Mouse (Mus musculus): ENCODE measurements at regions not wholly inside any gene's neighbourhood (a gene's known extent, or its start where the extent isn't known, plus 50 kb on each side); places are given as distances from the start of the nearest gene placed in this dataset.

DNA sequence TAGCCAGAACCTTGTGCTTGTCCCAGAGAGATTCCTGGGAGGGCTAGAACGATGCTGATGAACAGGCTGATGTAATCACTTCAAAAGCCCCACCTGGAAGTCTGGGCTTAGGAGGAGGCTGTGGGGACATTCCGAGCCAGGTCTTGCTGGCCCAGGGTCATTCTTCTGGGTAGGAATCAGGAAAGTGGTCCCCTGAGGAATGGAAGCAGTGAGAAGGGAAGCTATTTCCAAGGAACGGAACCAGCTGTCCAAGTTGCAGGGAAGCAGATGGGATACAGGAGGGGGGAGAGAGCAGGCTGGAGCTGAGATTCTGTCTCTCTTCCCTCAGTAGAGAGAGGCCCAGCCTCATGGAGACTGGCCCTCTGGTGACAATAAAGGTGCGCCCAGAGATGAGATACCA is 243.9 kb downstream of the Tcf7l2 start:
- WGBS, result 46% methylated on average over 4 of the region's 4 CpGs
- H3K4me2 ChIP-seq (replicated peaks), result no peak overlapping the region
- ATAC-seq (ENCODE audit: insufficient number of reproducible peaks, low FRiP score, low TSS enrichment, low read depth), result peak; percentile 75; the same call in 1 of the 2 replicates
- no peaks in the 10 kb centered on the region for H3K36me3 ChIP-seq
- H3K27me3 ChIP-seq, result no peaks in the 10 kb centered on the region
- H3K9ac ChIP-seq, result no peak overlapping the region
- H3K27ac ChIP-seq (replicated peaks), result no peak overlapping the region
- no peak overlapping the region for H3K4me3 ChIP-seq (replicated peaks)
- H3K4me1 ChIP-seq, result peaks cover 2% of the 10 kb centered on the region; the same call in 1 of the 2 replicates
- no peaks in the 10 kb centered on the region for H3K9me3 ChIP-seq (replicated peaks)

DNA sequence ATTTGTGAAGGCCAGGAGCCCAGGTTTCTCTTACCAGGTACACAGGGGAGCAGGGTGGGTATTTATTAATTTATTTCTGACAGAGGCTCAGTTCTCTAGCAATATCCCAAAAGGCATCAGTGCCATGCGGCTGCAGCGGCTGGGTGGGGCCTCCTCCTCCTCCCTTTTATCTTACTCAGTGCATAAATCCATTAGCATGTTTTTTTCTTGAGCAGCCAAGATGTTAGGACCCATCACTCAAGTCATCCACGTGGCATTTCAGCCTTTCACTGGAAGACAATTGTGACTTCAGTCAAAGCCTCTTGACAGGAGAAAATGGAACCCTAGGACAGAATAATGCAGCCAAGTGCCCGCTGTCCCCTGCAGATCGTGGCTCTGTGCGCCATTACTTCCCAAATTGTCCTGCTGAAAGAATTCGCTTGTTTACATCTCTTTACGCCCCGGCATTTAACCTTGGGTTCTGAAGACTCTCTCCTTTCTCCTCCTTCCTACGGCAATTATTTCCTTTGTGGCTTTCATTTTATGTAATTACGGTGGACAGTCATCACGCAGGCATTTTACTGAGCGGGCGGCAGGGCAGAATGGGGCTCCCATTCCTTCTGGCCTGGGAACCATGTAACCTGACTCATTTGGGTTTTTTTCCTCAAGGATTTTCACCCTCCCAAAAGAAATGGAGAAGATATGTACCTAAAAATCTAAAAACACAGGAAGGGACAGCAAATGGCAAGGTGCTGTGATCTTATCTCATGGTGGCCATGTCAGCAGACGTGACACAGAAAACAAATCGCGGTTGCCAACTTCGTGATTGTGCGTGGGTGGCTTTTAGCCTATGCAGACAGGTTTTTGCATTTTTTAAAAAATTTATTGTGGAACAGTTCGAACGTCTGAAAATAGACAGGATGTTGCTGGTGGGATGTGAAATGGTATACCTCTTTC is 250.4 kb downstream of the Tcf7l2 start:
- no peaks in the 10 kb centered on the region for H3K36me3 ChIP-seq
- H3K9me3 ChIP-seq (replicated peaks), result no peaks in the 10 kb centered on the region
- no peak overlapping the region for H3K27ac ChIP-seq (replicated peaks)
- H3K4me1 ChIP-seq, result no peaks in the 10 kb centered on the region
- ATAC-seq (ENCODE audit: insufficient number of reproducible peaks, low FRiP score, low TSS enrichment, low read depth), result no peak
- H3K4me3 ChIP-seq (replicated peaks), result no peak overlapping the region
- WGBS, result 62% methylated on average over 21 of the region's 21 CpGs
- H3K27me3 ChIP-seq, result no peaks in the 10 kb centered on the region
- H3K4me2 ChIP-seq (replicated peaks), result no peak overlapping the region
- no peak overlapping the region for H3K9ac ChIP-seq

DNA sequence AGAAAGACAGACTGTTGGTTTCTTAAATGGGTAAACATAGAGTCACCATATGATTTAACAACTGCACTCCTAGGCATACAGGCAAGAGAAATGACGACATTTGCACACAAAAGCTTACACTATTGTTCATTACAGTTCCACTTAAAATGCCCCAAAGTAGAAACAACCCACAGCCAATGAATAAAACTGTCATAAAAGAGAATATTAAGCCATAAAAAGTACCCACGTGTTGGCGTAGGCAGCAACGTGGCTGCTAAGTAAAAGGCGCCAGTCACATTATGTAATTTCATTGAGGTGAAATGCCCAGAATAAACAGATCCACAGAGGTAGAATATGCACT is 251.1 kb downstream of the Tcf7l2 start:
- Histone ChIP-seq H3K4me3 (replicated peaks) (no peak overlapping the region), H3K27ac (replicated peaks) (no peak overlapping the region), H3K4me1 (no peaks in the 10 kb centered on the region), H3K9me3 (replicated peaks) (no peaks in the 10 kb centered on the region), H3K27me3 (no peaks in the 10 kb centered on the region), H3K4me2 (replicated peaks) (no peak overlapping the region), H3K9ac (no peak overlapping the region), H3K36me3 (no peaks in the 10 kb centered on the region)
- ATAC-seq (ENCODE audit: insufficient number of reproducible peaks, low FRiP score, low TSS enrichment, low read depth), result no peak
- WGBS, result 72% methylated on average over 5 of the region's 5 CpGs

DNA sequence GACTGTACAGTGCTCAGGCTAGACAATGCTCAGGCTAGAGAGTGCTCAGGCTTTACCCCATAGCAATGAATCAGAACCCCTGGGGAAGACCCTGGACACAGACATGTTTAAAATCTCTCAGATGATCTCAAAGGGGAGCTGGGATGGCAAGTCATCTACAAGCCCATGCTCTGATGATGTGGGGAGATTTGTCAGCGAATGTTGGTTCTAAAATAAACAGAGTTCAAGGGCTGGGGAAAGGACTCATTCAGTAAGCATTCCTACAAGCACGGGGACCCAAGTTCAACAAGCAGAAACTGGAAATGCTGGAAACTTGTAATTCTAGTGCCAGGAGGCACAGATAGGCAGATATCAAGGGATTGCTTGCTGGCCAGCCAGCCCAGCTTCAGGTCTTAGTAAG is 254.1 kb downstream of the Tcf7l2 start:
- no peaks in the 10 kb centered on the region for H3K27me3 ChIP-seq
- ATAC-seq (ENCODE audit: insufficient number of reproducible peaks, low FRiP score, low TSS enrichment, low read depth), result no peak
- no peak overlapping the region for H3K4me2 ChIP-seq (replicated peaks)
- H3K9ac ChIP-seq, result no peak overlapping the region
- no peaks in the 10 kb centered on the region for H3K36me3 ChIP-seq
- no peak overlapping the region for H3K27ac ChIP-seq (replicated peaks)
- peaks cover 5% of the 10 kb centered on the region; the same call in 1 of the 2 replicates for H3K4me1 ChIP-seq
- 56% methylated on average over 2 of the region's 2 CpGs for WGBS
- H3K9me3 ChIP-seq (replicated peaks), result no peaks in the 10 kb centered on the region
- H3K4me3 ChIP-seq (replicated peaks), result no peak overlapping the region

DNA sequence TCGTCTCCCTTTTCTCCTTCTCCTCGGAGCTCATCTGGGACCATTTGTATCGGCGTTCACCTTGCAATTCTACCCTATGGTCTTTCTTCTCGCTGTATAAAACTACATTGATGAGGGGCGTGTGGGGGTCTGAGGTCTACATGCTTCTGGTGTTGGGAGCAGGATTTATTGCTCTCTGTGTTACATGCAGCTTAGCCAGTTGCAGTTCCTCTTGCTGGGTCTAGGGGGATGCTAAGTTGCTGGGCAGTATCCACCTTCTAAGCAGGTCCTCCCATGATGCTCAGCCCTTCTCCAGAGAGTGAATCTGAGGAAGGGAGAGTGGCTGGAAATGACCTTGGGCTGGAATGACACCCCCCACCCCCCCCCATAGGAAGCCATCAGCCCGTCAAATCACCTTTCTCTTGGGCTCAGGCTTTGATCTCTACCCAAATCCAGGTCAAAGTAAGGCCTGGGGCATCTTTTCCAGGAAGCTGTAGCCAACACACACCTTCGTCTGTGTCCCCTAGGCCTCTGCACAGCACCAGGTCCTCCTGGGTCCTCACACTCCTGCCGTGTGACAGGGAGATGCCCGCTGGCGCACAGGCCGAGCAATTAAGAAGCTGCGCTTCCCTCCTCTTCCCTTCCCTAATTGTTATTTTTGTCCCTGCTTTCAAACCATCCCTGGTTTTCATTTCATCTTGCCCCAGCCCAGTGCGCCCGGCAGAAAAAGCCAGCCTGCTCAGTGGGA is 257.0 kb downstream of the Tcf7l2 start:
- WGBS, result 60% methylated on average over 15 of the region's 15 CpGs
- Histone ChIP-seq H3K27me3 (no peaks in the 10 kb centered on the region), H3K4me2 (replicated peaks) (no peak overlapping the region), H3K4me1 (peaks cover 5% of the 10 kb centered on the region; the same call in 1 of the 2 replicates), H3K27ac (replicated peaks) (no peak overlapping the region), H3K36me3 (no peaks in the 10 kb centered on the region), H3K9ac (no peak overlapping the region; the same call in 1 of the 2 replicates), H3K4me3 (replicated peaks) (no peak overlapping the region), H3K9me3 (replicated peaks) (no peaks in the 10 kb centered on the region)
- ATAC-seq (ENCODE audit: insufficient number of reproducible peaks, low FRiP score, low TSS enrichment, low read depth), result no peak

DNA sequence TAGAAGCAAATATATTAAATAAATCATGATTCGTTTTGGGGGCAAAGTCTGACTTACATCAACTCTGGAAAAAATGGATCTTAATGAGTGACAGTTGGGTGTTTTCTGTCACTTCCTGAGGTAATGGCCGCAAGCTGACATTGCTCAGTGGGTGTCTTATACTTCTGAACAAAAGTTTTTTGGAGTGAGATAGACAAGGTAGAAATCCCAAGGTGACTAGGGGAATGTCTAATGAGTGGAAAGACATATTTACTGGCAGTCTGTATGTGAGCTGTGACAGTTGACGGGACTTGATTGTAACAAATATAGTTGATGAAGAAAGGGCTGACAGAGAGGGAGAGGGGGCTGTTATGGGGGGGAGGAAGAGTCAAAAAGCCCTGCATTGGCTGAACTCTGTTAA is 257.8 kb downstream of the Tcf7l2 start:
- Histone ChIP-seq H3K27me3 (no peaks in the 10 kb centered on the region), H3K9me3 (replicated peaks) (no peaks in the 10 kb centered on the region), H3K4me3 (replicated peaks) (no peak overlapping the region), H3K4me1 (peaks cover 5% of the 10 kb centered on the region; the same call in 1 of the 2 replicates), H3K36me3 (no peaks in the 10 kb centered on the region), H3K27ac (replicated peaks) (no peak overlapping the region), H3K9ac (no peak overlapping the region), H3K4me2 (replicated peaks) (no peak overlapping the region)
- ATAC-seq (ENCODE audit: insufficient number of reproducible peaks, low FRiP score, low TSS enrichment, low read depth), result no peak
- 59% methylated on average over 3 of the region's 3 CpGs for WGBS

DNA sequence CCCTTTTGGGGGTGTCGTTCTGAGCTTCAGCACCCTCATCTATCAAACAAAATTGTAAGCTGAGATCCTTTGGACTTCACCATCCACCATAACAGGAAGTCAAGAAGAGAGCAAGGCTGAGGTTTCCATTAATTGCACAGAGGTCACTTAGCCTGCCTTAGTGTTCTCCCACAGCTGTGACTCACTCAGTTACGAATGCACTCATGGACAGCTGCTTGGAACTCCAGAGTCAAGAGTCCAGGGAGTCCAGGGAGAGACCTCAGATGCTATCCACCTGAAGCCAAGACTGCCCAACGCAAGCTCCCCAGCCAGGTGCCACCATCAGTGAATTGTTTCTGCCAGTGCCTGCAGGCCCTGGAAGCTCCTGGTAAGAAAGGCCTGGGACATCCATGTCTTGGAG is 259.8 kb downstream of the Tcf7l2 start:
- 81% methylated on average over 3 of the region's 3 CpGs for WGBS
- H3K27ac ChIP-seq (replicated peaks), result no peak overlapping the region
- no peaks in the 10 kb centered on the region for H3K36me3 ChIP-seq
- no peaks in the 10 kb centered on the region for H3K27me3 ChIP-seq
- H3K4me2 ChIP-seq (replicated peaks), result no peak overlapping the region
- H3K9ac ChIP-seq, result no peak overlapping the region
- ATAC-seq (ENCODE audit: insufficient number of reproducible peaks, low FRiP score, low TSS enrichment, low read depth), result no peak
- H3K9me3 ChIP-seq (replicated peaks), result no peaks in the 10 kb centered on the region
- peaks cover 14% of the 10 kb centered on the region for H3K4me1 ChIP-seq
- no peak overlapping the region for H3K4me3 ChIP-seq (replicated peaks)

DNA sequence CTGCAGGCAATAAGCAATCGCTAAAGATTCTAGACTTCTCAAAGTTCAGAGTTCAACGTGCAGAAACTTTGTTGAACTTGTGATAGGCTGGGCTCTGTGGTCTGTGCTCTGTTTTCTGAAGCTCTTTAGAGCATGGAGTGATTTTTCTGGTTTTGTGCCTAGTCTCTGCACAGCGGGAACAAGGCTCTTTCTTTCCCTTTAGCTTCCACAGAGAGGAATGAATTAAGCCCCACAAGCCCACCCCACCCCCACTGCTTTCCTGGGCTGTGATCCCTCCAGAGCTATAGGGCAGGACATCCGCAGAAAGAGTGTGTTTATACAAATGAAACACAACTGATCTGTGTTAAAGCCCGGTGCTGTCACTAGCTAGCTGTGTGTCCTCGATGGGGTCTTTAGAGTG is 264.3 kb downstream of the Tcf7l2 start:
- Histone ChIP-seq H3K9me3 (replicated peaks) (no peaks in the 10 kb centered on the region), H3K27me3 (no peaks in the 10 kb centered on the region), H3K4me1 (peaks cover 9% of the 10 kb centered on the region), H3K9ac (no peak overlapping the region), H3K36me3 (no peaks in the 10 kb centered on the region), H3K4me2 (replicated peaks) (no peak overlapping the region), H3K27ac (replicated peaks) (no peak overlapping the region), H3K4me3 (replicated peaks) (no peak overlapping the region)
- ATAC-seq (ENCODE audit: insufficient number of reproducible peaks, low FRiP score, low TSS enrichment, low read depth), result peak; percentile 63; the same call in 1 of the 2 replicates
- 24% methylated on average over 6 of the region's 6 CpGs for WGBS

DNA sequence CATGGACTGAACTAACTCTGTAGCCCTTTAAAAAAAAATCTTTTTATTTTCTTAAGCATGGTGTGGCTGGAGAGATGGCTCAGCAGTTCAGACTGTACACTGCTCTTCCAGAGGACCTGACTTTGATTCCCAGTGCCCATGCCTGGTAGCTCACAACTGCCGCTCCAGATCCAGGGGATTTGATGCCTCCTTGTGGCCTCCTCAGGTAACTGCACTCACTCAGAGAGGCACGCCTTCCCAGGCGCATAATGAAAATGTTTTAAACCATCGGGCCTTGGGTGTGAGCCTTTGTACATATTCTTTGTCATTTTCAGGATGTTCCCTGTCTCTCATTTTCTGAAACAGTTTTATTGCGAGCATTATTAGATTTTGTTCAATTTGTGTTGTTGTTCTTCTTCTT is 265.8 kb downstream of the Tcf7l2 start:
- H3K9ac ChIP-seq, result no peak overlapping the region
- no peaks in the 10 kb centered on the region for H3K27me3 ChIP-seq
- 94% methylated on average over 5 of the region's 5 CpGs for WGBS
- no peak for ATAC-seq (ENCODE audit: insufficient number of reproducible peaks, low FRiP score, low TSS enrichment, low read depth)
- H3K27ac ChIP-seq (replicated peaks), result no peak overlapping the region
- peaks cover 9% of the 10 kb centered on the region for H3K4me1 ChIP-seq
- H3K9me3 ChIP-seq (replicated peaks), result no peaks in the 10 kb centered on the region
- H3K4me3 ChIP-seq (replicated peaks), result no peak overlapping the region
- no peaks in the 10 kb centered on the region for H3K36me3 ChIP-seq
- H3K4me2 ChIP-seq (replicated peaks), result no peak overlapping the region

DNA sequence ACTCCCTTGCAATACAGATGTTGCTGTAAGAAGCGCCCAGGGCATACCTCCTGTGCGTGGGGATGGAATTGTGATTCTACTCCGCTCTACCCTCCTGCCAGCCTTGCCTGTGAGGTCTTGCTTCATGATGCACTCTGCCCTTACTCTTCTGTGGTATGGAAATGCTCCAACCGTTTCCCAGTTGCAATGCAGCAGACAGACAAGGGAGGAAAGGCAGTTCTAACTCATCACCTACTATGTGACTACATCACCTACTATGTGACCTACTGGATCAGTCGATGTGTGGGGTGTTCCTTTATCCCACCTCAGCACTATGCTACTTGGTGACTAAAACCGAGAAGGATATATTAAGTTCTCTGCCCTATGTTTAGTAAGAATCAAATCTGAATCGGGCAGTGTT is 269.1 kb downstream of the Tcf7l2 start:
- Histone ChIP-seq H3K9ac (no peak overlapping the region), H3K9me3 (replicated peaks) (no peaks in the 10 kb centered on the region), H3K4me3 (replicated peaks) (no peak overlapping the region), H3K27me3 (no peaks in the 10 kb centered on the region), H3K36me3 (no peaks in the 10 kb centered on the region), H3K4me2 (replicated peaks) (no peak overlapping the region), H3K4me1 (peaks cover 7% of the 10 kb centered on the region), H3K27ac (replicated peaks) (no peak overlapping the region)
- no peak for ATAC-seq (ENCODE audit: insufficient number of reproducible peaks, low FRiP score, low TSS enrichment, low read depth)
- 89% methylated on average over 7 of the region's 7 CpGs for WGBS

DNA sequence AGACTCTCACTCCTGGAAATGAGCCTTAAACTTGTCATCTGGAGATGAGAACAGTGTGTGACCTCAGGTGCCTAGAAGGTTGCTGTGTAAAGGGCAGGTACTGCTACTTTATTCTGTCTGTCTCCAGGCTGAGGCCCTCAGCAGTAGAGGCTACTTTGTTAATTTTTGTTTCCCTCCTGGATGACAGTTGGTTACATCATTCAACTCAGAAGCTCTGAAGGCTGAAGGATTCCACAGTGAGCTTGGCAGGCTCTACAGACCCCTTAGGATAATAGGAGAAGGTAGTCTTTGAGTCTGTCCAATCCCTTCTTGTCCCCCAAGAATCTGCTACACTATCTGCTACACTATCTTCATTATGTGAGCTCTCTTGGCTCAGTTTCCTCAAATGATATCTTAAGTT is 269.7 kb downstream of the Tcf7l2 start:
- H3K9me3 ChIP-seq (replicated peaks), result no peaks in the 10 kb centered on the region
- peaks cover 2% of the 10 kb centered on the region; the same call in 1 of the 2 replicates for H3K4me1 ChIP-seq
- H3K27ac ChIP-seq (replicated peaks), result no peak overlapping the region
- ATAC-seq (ENCODE audit: insufficient number of reproducible peaks, low FRiP score, low TSS enrichment, low read depth), result no peak
- H3K4me2 ChIP-seq (replicated peaks), result no peak overlapping the region
- H3K27me3 ChIP-seq, result no peaks in the 10 kb centered on the region
- no peak overlapping the region for H3K4me3 ChIP-seq (replicated peaks)
- H3K36me3 ChIP-seq, result no peaks in the 10 kb centered on the region
- H3K9ac ChIP-seq, result no peak overlapping the region
